Mouse (Mus musculus): Measurements from ENCODE around the gene Cox8b.

- TF ChIP-seq POLR2A (IDR thresholded peaks at IDR 0.05; ENCODE audit: low read depth, low read length) (no peak), CTCF (IDR thresholded peaks at IDR 0.05; ENCODE audit: extremely low read depth, insufficient read depth, insufficient read length, insufficient replicate concordance) (no peak)
Observed at GRCm38 (mm10) chr7:140860728-140861127, 39.5 kb downstream of the Cox8b start.

Measured in spleen, adult 2 months (tissue).